Mouse (Mus musculus) liver, adult 2 months (tissue): ENCODE measurements around the gene Mmp17.

Experiments
- CTCF ChIP-seq: fragments of 200-500 bp; IDR thresholded peaks from 2 replicates; pipeline ENCODE4 v1.5.1; 2011; ENCODE audit warnings: low read depth, low read length, control low read depth
- POLR2A ChIP-seq: fragments of 200-500 bp; IDR thresholded peaks from 2 replicates; pipeline ENCODE4 v1.6.1; 2011; ENCODE audit warnings: low read length, control low read depth; ENCODE audit not compliant: insufficient read depth; ENCODE audit errors: extremely low read depth

- TF ChIP-seq CTCF (no peak), POLR2A (no peak)
These were observed 638 bp upstream of the Mmp17 start for GRCm38 (mm10) chr5:129583331-129583730.
